Mouse (Mus musculus) forebrain, embryonic 10.5 days (tissue): ENCODE results near the gene Dapl1. TPM values are rescaled to one million over a fixed set of nuclear protein-coding genes. Genes with fewer than 3 reads are reported as not detected.

Source experiments
- DNase-seq: peaks from one replicate; pipeline ENCODE4 v3.0.0-alpha.2; 2017; ENCODE audit warnings: low spot score; ENCODE audit errors: extremely low spot score
- H3K27ac ChIP-seq: fragments of 300-500 bp; sonication (generic); 2 replicates; pipeline ENCODE4 v1.5.1; 2016; ENCODE audit warnings: mild to moderate bottlenecking
- H3K27me3 ChIP-seq: fragments of 300-500 bp; sonication (generic); 2 replicates; pipeline ENCODE4 v1.6.1; 2016; ENCODE audit warnings: mild to moderate bottlenecking; ENCODE audit not compliant: poor library complexity, severe bottlenecking
- H3K36me3 ChIP-seq: fragments of 300-500 bp; sonication (generic); replicated peaks from 2 replicates; pipeline ENCODE4 v1.6.1; 2016; ENCODE audit warnings: mild to moderate bottlenecking, moderate library complexity
- H3K4me1 ChIP-seq: fragments of 300-500 bp; sonication (generic); 2 replicates; pipeline ENCODE4 v1.6.1; 2016
- H3K4me3 ChIP-seq: fragments of 300-500 bp; sonication (generic); 2 replicates; pipeline ENCODE4 v1.5.1; 2016; ENCODE audit warnings: mild to moderate bottlenecking, moderate library complexity
- H3K9me3 ChIP-seq: fragments of 300-500 bp; sonication (generic); 2 replicates; pipeline ENCODE4 v1.6.1; 2016; ENCODE audit warnings: mild to moderate bottlenecking, moderate library complexity
- WGBS: fragments of 180-500 bp; shearing (Covaris S2); methylation state at CpG from one replicate; pipeline ENCODE4 v1.1.7; 2016; 5-methylcytosine and 5-hydroxymethylcytosine counted together
- polyA plus RNA-seq: library from polyadenylated mRNA; unstranded; fragments of >200 nt; fragmentation: Nextera tagmentation; extraction: Ambion mirVana; gene quantifications from 2 replicates; pipeline ENCODE4 v1.2.1, GENCODE M21; 2016

Gene Dapl1
- polyA plus RNA-seq, 1 experiment from 2014 or later, result 1.2 TPM

DNA sequence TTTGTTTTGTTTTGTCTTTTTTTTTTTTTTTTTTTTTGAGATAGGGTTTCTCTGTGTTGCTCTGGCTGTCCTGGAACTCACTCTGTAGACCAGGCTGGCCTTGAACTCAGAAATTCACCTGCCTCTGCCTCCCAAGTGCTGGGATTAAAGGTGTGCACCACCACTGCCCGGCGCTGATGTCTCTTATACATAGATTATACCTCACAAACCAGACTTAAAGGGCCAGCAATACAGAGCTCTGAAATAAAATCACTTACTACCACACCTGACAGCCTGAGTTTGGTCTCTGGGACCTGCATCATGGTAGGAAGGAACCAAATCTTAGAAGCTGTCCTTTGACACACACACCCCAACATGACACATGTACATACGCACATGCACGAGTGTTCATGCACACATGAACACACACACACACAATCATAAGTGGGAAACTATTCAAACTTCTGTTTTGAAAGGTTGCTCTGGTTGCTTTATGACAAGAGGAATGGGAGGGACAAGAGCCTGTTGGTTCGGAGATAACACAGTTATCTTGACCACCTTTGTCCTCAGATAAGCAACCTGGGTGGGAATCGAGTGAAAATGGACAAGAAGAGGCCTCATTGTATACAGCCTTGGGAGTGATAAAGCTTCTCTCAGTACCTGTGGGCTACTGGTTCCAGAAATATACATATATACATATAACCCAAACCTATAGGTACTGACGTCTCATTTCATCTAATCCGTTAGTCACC, 63.1 kb downstream of the Dapl1 start:
- WGBS, result 95% methylated on average over 8 of the region's 8 CpGs
- H3K36me3 ChIP-seq, result no peaks in the 10 kb centered on the region
- peaks cover 29% of the 10 kb centered on the region for H3K4me1 ChIP-seq
- H3K27me3 ChIP-seq, result no peaks in the 10 kb centered on the region
- H3K27ac ChIP-seq, result no peak overlapping the region
- no peak for DNase-seq
- H3K9me3 ChIP-seq, result 0 out of 2 replicates have a peak, but pooled peaks cover 2% of the 10 kb centered on the region
- no peak overlapping the region for H3K4me3 ChIP-seq

DNA sequence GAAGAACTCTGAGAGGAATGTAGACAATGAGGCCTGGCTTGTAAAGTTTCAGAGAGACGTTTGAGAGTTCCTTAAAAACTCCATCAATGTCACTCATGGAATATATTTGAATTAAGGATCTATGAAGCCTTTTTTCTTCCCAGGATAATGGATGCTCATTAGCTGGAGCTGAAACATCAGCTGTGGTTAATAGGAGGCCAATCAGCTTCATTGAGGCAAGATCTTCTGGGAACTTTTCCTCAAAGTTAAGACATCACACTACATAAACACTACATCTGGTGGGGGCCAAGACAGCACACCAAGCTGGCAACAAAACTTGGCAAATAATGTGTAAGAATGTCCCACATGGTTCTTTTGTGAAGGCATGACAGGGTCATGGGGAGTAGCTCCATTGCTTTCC, 68.3 kb downstream of the Dapl1 start:
- no peak overlapping the region for H3K4me3 ChIP-seq
- 53% methylated on average over 1 of the region's 1 CpGs for WGBS
- H3K4me1 ChIP-seq, result no peaks in the 10 kb centered on the region
- H3K9me3 ChIP-seq, result 0 out of 2 replicates have a peak, but pooled peaks cover 2% of the 10 kb centered on the region
- H3K27me3 ChIP-seq, result no peaks in the 10 kb centered on the region
- no peak for DNase-seq
- no peak overlapping the region for H3K27ac ChIP-seq
- H3K36me3 ChIP-seq, result no peaks in the 10 kb centered on the region

GRCm38 (mm10) chr2:59554373-59554940, 70.0 kb downstream of the Dapl1 start:
- Histone ChIP-seq H3K27me3 (no peaks in the 10 kb centered on the region), H3K4me1 (no peaks in the 10 kb centered on the region), H3K36me3 (no peaks in the 10 kb centered on the region), H3K4me3 (no peak overlapping the region), H3K9me3 (no peaks in the 10 kb centered on the region), H3K27ac (no peak overlapping the region)
- no peak for DNase-seq
- 89% methylated on average over 2 of the region's 2 CpGs for WGBS

Other genes starting within 250 kb of the Dapl1 start
- 27.6 and 27.7 TPM in 2 replicates for gene Tanc1, start 127.4 kb downstream of the Dapl1 start, polyA plus RNA-seq